Mouse (Mus musculus): ENCODE measurements around the gene Gm10309.
"Not testable (repeated sequence)": the region's sequence is repeated elsewhere in the genome, so short reads cannot be mapped to it uniquely, and the experiment has no call there.

Gm10309 gene

DNA sequence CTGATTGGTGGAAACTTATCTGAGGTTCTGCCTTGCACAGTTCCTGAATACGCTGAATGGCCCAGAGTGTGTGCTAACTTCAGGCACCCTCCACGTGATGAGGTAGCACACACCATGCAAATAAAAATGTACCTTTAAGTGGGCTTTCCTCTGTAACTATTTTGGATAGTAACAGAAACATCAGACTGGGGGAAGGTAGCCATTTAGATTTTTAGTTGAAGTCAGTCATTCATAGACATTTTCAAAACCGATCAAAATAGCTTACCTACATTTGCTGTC is 3.1 kb upstream of the Gm10309 start:
- DNase-seq: no peak

DNA sequence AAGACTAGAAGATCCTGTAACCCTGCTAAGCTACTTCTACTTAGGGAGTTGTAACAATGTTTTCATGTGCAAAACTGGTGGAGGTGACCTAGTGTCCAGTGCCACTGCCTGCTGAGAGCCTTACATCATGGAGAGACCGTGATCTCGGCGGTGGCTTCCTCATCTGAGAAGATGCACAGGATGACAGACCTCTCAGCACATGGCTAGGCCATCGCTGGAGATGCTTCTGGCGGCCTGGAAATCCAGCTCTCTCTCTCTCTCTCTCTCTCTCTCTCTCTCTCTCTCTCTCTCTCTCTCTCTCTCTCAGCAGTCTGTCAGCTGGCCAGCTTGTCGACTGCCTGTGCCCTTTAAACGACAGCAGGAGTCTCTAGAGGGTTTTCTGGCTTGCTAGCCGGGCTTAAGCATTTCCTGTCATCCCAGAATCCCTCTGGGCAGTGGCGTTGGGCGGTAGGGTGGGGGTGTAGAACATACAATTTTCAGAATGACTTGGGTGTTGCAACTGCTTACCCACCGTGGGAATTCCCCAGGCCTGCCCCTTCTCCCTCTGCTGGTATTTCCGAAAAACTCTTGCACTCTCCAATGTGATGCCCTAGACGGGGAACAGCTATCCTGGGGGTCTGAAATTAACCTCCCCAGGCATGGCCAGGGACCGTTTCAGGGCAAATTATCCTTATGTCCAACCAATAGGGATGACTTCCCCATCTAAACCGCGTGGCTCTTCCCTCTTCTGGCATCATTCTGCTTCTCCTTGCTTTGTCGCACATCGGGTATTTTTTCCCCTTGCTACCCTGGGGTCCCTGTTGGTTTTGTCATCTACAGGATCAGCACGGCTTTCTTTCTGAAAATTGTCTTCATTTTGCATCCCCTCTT is 2.5 kb upstream of the Gm10309 start:
- DNase-seq: no peak

DNA sequence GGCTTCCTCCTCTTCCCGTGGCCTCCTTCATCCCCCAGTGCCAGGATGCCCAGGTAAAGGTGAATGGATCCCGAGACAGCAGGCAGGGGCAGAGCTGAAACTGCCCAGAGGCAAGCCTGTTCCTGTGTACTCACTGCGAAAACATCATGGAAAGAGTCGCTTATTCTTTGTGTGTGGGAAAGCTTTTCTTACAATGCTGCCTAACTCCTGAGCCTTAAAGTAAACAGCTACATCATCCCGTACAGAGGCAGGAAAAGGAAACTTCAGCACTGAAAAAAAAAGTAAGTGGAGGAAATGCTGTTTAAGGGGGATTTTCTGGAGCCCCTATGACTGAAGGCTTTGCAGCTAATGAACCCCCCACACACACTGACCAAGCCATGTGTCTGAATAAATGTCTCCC is 1.8 kb upstream of the Gm10309 start:
- DNase-seq: no peak

DNA sequence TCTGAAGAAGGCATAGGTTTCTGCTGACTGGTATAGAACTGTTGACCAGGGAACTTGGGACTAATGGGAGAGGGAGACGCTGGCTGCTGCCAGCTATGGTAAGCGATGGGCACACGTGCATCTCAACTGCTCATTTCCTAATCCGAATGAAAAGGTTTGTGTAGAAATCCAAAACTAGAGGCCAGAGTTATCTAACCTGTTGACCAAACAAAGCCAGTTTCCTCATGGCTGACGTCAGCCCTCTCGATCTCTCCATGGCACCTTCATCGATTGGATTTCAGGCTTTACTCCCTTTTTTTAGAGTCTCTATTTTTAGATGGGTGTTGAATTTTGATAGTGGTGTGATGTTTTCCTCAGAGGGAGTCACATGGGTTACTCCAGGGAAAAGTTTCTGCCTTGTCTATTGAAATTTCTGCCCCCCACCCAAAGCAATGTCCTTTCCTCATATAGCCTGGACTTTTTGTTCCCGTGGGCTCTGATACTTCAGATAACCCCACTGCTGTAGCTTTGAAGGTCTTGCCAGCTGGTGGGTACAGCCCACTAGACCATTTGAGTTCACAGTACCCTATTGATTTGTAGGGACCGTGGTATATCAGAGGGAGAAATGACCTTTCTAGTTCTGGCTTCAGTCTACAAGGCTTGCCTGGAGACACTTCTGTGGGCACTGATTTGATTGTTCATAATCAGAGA is 1.7 kb downstream of the Gm10309 start:
- no peak for DNase-seq

DNA sequence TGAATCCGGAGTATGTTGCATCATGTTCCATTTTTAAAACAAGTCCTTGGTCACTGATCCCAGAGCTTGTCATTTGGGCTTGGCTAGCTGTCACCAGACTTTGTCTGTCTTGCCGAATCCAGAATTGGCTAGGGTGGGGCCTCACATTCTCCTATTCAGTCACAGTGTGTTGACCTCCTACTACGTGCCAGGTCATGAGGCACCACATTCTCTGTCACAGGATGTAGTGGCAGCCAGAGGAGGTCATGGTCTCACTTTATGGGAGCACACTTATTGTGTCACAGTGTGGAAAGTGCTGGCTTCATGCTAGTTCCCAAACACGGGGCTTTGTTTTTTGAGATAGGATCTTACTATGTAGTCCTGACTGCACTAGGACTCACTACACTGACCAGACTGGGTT is 3.6 kb downstream of the Gm10309 start:
- DNase-seq: no peak

DNA sequence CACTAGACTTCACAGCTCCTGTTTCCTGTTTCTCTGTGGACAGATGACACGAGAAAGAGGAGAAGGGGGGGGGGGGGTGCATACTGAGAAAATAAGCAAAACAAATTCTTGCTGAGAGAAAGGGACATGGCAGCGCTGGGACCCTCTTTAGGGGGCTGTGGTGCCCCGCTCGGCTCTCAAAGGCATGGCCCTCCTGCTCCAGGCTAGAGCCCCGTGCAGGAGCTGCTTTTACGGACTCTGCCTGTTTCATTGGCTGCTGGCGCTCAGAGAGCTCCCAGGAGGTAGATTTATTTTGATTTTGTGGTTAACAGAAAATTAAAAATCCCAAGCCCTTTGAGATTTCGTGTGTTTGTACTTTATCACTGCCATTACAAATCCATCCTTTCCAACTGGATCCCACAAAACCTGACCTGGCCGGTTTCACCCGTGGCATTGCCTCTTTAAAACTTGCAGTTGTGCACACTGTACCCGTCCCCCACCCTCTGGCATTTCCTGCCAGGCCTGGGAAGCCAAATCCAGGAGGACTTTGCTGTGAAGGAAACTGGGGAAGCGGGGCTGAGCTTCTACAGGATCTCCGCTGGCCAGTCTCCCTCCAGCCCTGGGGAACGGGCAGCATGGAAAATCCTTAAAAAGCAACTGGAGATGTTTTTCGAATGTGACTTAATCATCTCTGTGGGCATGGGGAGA is 5.5 kb downstream of the Gm10309 start:
- DNase-seq: no peak

DNA sequence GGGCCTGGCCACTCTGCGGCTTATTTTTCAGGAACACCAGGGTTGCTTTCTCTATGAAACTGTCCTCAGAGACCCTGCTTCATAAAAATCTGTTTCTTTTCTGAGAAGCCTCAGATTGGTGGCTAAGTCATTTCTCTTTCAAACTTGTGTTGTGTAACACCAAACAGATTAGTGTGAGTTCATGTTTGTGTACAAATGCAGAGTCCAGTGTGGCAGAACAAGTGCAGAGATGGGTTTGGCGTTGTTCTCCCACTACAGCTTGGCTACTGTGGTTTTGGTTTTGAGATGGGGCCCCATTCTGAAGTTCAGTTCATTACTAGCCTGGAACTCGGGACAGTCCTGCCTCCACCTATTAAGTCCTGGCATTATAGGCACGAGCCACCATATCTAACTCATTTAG is 7.7 kb downstream of the Gm10309 start:
- no peak for DNase-seq

DNA sequence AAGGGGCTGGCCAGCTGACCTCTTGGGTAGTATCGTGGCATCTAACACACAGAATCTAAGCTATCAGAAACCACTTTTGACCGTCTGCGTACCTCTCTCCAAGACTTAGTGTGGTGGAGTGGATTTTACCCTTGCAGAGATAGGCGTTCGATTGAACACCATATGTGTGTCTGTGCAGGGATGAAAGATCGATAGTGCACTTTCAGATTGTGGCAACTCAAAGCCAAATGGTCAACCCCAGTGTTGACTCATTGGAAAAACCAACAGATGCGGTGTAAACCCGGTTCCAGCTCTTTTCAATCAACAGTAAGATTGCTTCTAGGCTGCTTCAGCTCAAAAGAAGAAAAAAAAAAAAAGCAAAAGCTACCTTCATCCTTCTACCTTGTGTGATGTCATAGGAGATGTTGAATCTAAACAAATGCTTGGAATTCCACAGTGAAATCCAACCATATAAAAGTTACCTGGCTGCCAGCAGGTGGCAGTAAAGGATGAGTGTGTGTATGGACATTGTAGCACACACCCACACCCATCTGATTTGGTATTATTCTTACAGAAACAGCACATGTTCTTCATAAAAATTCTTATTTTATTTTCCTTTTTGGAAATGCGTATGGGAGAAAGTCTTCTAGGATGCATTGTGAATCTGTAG is 8.8 kb downstream of the Gm10309 start:
- peak; percentile 48 for DNase-seq

DNA sequence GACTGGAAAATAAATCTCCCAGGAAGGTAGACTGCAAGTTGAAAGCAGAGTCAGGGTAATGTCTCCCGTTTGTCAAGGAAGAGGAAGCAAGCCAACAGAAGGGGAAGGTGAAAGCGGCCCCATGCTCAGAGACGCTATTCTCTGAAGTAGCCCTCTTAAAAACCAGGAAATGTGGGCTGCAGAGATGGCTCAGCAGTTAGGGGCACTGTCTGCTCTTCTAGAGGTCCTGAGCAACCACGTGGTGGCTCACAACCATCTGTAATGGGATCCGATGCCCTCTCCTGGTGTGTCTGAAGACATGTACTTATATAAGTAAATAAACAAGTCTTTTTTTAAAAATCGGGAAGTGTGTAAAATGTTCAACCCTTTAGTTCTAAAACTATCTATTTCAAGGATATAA is 10.1 kb downstream of the Gm10309 start:
- DNase-seq: no peak

DNA sequence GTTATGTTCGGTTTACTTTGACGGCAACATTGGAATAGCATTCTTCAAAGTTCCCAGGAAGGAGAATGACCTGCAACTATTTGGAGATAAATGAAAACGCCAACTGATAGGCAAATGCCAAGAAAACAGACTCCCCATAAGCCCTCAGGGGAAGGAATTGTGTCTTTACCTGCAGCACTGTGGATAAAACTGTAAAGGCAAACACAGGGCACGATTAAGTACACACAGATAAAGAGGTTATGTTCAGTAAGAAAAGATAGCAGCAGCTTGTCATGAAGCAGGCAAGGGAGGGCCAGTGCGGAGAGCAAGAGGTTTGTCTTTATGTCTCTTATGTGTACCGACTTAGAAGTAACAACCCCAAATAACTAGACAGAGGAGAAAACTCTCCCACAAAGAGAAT is 10.5 kb downstream of the Gm10309 start:
- no peak for DNase-seq

DNA sequence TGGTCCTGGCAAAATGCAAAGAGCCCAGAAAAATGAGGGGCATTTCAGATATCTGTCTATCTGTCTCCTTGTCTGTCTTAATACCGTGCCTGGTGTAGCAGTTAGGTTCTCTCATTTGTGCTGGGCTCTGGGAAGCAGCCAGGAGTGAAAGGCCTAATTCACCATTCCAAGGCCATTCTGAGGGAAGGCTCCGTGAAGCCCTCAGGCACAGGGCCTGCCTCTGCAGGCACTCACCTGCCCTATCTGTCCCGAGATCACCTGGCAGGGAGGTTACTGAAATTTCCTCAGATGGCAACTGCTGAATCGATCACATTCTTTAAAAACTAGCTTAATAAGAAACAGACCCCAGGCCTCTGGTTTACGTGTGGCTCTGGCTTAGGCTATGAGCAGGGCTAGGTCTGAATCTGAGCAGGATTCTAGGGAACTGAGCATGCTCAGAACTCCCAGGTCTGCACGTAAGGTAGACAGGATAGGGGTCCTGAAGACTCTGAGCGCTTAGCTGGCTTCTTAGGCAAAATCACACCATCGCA is 11.1 kb downstream of the Gm10309 start:
- DNase-seq: no peak

DNA sequence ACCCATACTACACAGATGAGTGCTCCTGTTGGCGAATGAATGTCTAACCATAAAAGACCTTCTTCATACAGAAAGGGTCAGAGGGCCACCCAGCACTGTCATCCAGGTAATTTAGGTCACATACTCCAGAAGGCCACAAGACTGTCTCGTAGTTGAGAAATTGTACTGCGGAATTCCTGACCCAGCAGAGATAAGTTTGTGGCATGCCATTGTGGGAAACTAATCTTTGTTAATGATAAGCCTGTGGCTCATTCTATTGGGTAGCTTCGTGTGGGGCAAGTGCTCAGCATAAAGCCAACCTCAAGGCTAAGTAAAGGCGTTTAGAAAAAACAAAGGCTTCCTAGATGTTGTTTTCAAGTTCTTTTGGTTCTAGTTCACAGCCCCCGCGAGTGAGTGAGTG is 12.7 kb downstream of the Gm10309 start:
- DNase-seq: no peak

DNA sequence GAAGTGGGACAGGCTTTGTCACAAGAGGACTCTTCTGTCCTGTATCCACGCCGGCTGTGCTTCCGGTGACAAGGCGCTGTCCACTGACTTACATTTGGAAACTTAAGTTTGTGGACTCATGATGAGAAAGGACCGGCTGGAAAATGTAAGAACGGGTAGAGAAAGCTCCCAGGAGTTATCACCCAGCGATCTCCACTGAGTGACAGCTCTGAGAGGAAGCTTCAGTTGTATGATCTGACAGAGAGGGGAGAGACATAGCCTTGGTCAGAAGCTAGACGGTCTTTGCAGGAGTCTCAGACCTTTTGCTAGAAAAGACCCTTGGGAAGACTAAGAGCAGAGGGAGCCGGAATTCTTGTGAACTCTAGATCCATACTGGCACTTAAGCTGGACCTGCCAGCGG is 15.2 kb downstream of the Gm10309 start:
- DNase-seq: no peak

DNA sequence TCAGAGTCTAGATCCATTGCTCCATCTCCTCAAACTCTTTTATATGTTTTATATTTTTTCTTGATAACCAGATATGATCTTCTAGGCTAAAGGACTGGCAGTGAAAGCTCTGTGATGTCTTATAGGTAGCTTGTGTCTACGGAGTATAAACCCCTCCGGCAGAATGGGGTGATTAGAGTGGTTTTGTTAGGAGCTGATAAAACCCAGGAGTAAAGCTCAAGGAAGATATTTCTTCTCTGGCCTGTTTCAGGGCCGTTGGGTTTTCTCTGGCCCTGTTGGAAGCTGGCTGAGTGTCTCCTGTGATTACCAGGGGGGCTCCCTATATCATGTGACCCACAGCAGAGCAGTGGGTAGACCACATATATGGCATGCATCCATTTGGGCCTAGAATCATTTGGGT is 17.6 kb downstream of the Gm10309 start:
- no peak for DNase-seq

DNA sequence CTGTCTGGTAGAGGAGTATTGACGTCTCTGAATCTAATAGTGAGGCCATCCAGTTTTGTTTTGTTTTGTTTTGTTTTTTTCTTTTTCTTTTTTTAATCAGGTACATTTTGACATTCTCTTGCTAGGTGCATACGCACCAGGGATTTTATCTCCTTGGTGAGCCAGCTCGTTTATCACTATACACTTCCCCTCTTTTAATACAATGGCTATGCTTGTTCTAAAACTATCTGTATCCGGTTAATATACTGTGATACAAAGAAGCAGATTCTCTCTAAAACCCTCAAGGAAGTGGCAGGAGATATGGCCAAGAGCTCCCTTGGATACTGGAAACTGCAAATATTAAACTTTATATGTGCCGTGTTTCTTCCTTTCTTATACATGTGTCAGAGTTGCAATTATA is 18.4 kb downstream of the Gm10309 start:
- no peak for DNase-seq

DNA sequence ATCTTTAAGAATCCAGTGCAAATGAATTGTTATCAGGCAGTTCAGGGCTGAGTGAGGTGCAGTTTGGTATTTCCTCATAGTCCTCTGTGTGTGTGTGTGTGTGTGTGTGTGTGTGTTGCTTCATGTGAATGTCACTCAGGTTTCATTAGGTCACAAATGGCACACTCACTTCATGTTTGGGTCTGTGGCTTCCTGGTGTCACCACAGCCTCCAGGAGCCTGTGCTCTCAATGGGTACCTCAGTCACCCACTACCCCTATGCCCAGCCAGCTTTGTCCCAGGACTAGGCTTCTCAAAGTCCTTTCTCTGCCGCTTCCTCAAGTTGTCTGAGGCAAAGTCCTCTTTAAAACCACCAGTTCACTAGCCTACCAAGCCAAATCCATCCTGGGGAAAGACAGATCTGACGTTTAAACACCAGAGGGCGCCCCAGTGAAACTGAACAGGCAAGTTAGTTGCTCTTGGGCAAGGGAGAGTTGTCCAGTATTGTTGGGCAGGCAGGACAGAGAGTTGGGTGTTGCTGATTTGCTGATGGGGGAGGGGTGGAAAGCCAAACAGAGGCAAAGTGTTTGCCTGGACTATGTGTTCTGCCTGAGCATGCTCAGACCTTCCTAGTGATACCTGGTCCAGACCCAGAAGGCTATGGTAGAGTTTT is 20.8 kb downstream of the Gm10309 start:
- DNase-seq: peak; percentile 81

DNA sequence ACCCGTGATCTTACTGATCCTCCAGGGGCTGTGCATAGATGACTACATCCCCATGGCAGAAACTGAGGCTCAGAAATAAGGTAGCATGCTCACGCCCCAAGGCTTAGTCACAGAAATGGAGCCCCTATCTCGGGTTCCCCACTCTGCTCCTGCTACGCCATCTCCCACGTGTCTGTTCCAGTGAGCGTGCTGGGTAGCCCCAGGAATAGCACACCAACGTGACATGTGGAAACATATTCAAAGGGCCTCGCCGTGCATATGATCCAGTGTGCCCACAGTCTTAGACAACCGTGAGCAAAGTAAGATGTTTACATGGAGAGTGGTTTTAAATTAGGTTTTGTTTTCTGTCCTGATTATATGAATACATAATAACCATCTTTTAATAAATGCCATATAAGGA is 22.4 kb downstream of the Gm10309 start:
- no peak for DNase-seq

DNA sequence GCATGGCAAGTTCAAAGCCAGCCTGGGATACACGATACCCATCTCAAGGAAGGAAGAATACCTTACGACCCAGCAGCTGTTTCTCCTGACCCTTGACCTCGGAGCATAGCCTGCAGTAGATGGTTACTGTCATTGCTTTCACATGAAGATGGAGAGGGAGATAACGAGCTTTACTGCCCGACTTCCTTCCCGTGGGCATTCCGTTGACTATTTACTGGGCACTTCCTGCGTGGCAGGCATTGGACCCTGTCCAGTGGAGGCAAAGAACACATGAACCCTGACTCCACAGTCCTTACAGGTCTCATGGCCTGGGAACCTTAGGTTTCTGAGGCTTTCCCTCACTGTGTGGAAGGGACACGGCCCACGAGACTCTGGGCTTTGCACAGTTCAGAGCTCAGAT is 25.6 kb downstream of the Gm10309 start:
- DNase-seq: no peak

DNA sequence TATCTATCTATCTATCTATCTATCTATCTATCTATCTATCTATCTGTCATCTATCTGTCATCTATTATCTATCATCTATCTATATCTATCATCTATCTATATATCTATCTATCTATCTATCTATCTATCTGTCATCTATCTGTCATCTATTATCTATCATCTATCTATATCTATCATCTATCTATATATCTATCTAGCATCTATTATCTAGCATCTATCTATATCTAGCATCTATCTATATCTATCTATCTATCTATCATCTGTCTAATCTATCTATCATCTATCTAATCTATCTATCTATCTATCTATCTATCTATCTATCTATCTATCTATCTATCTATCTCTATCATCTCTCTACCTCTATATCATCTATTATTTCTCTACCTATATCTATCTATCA is 27.6 kb downstream of the Gm10309 start:
- DNase-seq: not testable (repeated sequence)

DNA sequence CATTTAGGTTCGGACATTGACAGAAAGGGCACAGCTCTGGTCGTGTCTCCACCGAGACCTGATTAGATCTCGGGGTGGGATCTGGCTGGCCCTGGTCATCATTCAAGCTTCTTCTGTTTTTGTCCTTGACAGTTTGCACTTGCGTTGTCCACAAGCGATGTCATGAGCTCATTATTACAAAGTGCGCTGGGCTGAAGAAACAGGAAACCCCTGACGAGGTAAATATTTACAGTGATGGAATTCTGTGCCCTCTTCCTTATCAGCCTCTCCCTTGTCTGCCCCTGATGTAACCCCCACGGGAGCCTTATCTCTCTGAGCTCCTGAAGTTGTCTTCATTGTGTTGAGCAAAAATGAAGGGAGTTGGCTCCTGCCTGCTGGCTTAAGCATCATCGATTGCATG is 28.4 kb downstream of the Gm10309 start:
- no peak for DNase-seq

DNA sequence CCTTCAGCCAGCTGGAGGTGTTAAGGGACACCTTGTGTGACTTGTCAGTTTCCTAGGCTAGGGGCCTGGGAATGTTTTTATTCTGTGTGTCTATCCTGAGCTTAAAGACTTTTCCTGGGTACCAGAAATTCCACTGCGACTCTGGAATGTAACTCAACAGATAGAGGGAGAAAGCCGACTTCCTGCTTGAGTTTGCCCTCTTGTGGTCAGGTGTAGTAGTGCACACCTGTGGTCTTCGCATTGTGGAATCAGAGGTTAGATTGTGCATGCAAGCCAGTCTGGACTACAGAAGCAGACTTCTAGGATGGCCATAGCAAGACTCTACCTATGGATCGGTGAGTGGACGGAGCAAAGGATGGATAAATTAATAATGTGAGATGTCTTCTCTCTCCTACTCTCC is 33.3 kb downstream of the Gm10309 start:
- peak; percentile 86 for DNase-seq

DNA sequence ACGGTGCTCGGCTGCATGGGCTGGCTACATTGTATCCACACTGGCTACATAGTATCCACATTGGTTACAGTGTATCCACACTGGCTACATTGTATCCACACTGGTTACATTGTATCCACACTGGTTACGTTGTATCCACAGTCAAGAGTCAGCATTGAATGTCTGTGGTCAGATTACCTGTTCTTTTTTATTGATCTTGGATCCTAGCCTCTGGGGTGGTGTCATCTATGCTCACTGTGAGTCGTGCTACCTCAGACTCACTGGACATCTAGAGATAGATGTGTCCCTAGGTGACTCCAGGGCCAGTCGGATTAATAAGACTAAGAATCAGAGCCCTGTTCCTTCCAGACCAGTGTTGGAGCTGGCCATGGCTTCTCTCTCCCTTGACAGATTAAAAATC is 34.9 kb downstream of the Gm10309 start:
- DNase-seq: no peak

DNA sequence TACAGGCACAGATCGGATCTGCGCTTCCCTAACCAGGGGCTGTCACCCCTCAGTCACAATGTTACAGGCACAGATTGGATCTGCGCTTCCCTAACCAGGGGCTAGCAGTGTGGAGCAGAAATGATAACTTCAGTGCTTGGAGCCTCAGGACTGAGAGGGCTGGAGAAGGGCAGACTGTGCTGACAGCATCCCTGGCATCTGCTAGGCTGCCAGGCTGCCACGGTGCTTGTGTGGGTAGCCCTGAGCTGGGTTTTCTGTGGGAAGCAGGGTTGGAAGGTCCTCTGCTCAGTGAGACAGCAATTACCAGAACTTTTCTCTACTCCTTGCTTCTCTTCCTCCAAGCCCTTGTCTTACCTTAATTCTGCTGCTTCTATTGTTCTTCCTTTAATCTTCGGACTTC is 37.1 kb downstream of the Gm10309 start:
- no peak for DNase-seq

Data from cerebellum, adult 9-10 months (tissue).